Mouse (Mus musculus) liver, embryonic 14.5 days (tissue): Measurements from ENCODE around the gene Tfcp2. TPM values are rescaled to one million over a fixed set of nuclear protein-coding genes. Genes with fewer than 3 reads are reported as not detected.
"Not testable (repeated sequence)": the region's sequence is repeated elsewhere in the genome, so short reads cannot be mapped to it uniquely, and the experiment has no call there.

Experiments used
- ATAC-seq: fragments of 200-750 bp; cut with Nextera tagmentation; 2 replicates; pipeline ENCODE4 v1.8.0; 2017; ENCODE audit warnings: moderate number of reproducible peaks, mild to moderate bottlenecking, moderate library complexity; ENCODE audit not compliant: insufficient read depth
- DNase-seq, 3 experiments: peaks; one replicate each; pipeline ENCODE4 v3.0.0-alpha.2; 2012 to 2013; ENCODE audit warnings: low read depth in 3 of 3, low spot score in 3 of 3
- H3K27ac ChIP-seq: fragments of 300-500 bp; sonication (generic); 2 replicates; pipeline ENCODE4 v1.5.1; 2014; ENCODE audit warnings: moderate library complexity, mild to moderate bottlenecking, control low read depth, inconsistent platforms
- H3K27me3 ChIP-seq: fragments of 300-500 bp; sonication (generic); 2 replicates; pipeline ENCODE4 v1.6.1; 2014; ENCODE audit warnings: mild to moderate bottlenecking, low read length, moderate library complexity; ENCODE audit not compliant: control insufficient read depth, insufficient read depth
- H3K36me3 ChIP-seq: fragments of 300-500 bp; sonication (generic); replicated peaks from 2 replicates; pipeline ENCODE4 v1.6.1; 2014; ENCODE audit warnings: low read depth; ENCODE audit not compliant: control insufficient read depth, insufficient read depth
- H3K4me1 ChIP-seq, 2 experiments: fragments of 200-500 bp in 1 of 2; fragments of 300-500 bp in 1 of 2; sonication (generic) in 1 of 2; replicated peaks; 2 replicates each; pipeline ENCODE4 v1.6.1; 2012 to 2014; ENCODE audit warnings: antibody characterized with exemption in 1 of 2, inconsistent platforms in 1 of 2, low read length in 1 of 2; ENCODE audit not compliant: control insufficient read depth in 2 of 2, insufficient read depth in 2 of 2
- H3K4me2 ChIP-seq: fragments of 300-500 bp; sonication (generic); 2 replicates; pipeline ENCODE4 v1.6.1; 2014; ENCODE audit warnings: low read depth, mild to moderate bottlenecking, control low read depth, moderate library complexity
- H3K4me3 ChIP-seq, 2 experiments: fragments of 200-500 bp in 1 of 2; fragments of 300-500 bp in 1 of 2; sonication (generic) in 1 of 2; 2 replicates each; pipeline ENCODE4 v1.5.1; 2012 to 2014; ENCODE audit warnings: low read depth in 2 of 2, low read length in 2 of 2, mild to moderate bottlenecking in 2 of 2, control low read depth in 1 of 2, inconsistent platforms in 1 of 2, moderate library complexity in 1 of 2; ENCODE audit not compliant: insufficient read depth in 1 of 2
- H3K9ac ChIP-seq: fragments of 300-500 bp; sonication (generic); replicated peaks from 2 replicates; pipeline ENCODE4 v1.6.1; 2014; ENCODE audit warnings: mild to moderate bottlenecking, control low read depth, moderate library complexity
- H3K9me3 ChIP-seq: fragments of 300-500 bp; sonication (generic); 2 replicates; pipeline ENCODE4 v1.6.1; 2016; ENCODE audit warnings: low read length, mixed read lengths; ENCODE audit not compliant: control insufficient read depth
- CTCF ChIP-seq: IDR thresholded peaks from 2 replicates; pipeline ENCODE4 v1.5.1; 2016; ENCODE audit warnings: antibody characterized with exemption, low read depth, control low read depth
- EP300 ChIP-seq: IDR thresholded peaks from 2 replicates; pipeline ENCODE4 v1.6.1; 2016; ENCODE audit warnings: antibody characterized with exemption, low read depth
- WGBS: fragments of 180-500 bp; shearing (Covaris S2); extraction: QIAGEN DNeasy Blood & Tissue Kit; methylation state at CpG from one replicate; pipeline ENCODE4 v1.1.7; 2014; ENCODE audit not compliant: insufficient replicate concordance; 5-methylcytosine and 5-hydroxymethylcytosine counted together
- polyA plus RNA-seq, 2 experiments: library from polyadenylated mRNA; depleted of rRNA in 1 of 2; stranded (reverse) in 1 of 2; unstranded in 1 of 2; fragments of >200 nt; fragmentation: Nextera tagmentation in 1 of 2; extraction: Ambion mirVana in 1 of 2; gene quantifications; 2 replicates each; pipeline versions ENCODE4 v1.2.1 to v1.2.3; 2012 to 2014

Tfcp2 gene
- polyA plus RNA-seq, 2 experiments, result 2.5 to 2.6 TPM

GRCm38 (mm10) chr15:100541426-100541825 is 10.4 kb downstream of the Tfcp2 start:
- Histone ChIP-seq H3K27me3 (no peaks in the 10 kb centered on the region), H3K4me2 (no peak overlapping the region), H3K36me3 (no peaks in the 10 kb centered on the region), H3K27ac (no peak overlapping the region), H3K4me3 (no peak overlapping the region), H3K4me1 (no peaks in the 10 kb centered on the region), H3K9me3 (no peaks in the 10 kb centered on the region), H3K9ac (no peak overlapping the region)
- ATAC-seq (no peak), DNase-seq (no peak)
- TF ChIP-seq EP300 (no peak), CTCF (no peak)
- WGBS, result 70% methylated on average over 4 of the region's 4 CpGs

- 60% methylated on average over 1 of the region's 1 CpGs for WGBS
- H3K4me1 ChIP-seq, H3K27me3 ChIP-seq, H3K4me2 ChIP-seq, H3K27ac ChIP-seq, H3K36me3 ChIP-seq, H3K9me3 ChIP-seq, H3K4me3 ChIP-seq, DNase-seq, ATAC-seq, H3K9ac ChIP-seq: not testable (repeated sequence)
Observed at GRCm38 (mm10) chr15:100541001-100541400, 10.8 kb downstream of the Tfcp2 start.

GRCm38 (mm10) chr15:100539411-100539810 is 12.4 kb downstream of the Tfcp2 start:
- Histone ChIP-seq H3K36me3 (no peaks in the 10 kb centered on the region), H3K27me3 (no peaks in the 10 kb centered on the region), H3K9ac (no peak overlapping the region), H3K27ac (no peak overlapping the region), H3K4me3 (no peak overlapping the region), H3K9me3 (no peaks in the 10 kb centered on the region), H3K4me2 (no peak overlapping the region), H3K4me1 (no peaks in the 10 kb centered on the region)
- WGBS, result 73% methylated on average over 9 of the region's 9 CpGs
- no peak for TF ChIP-seq CTCF
- TF ChIP-seq EP300, result no peak
- ATAC-seq (no peak), DNase-seq (no peak)

GRCm38 (mm10) chr15:100537913-100538312 is 13.9 kb downstream of the Tfcp2 start:
- Histone ChIP-seq H3K9ac (no peak overlapping the region), H3K27me3 (no peaks in the 10 kb centered on the region), H3K27ac (no peak overlapping the region), H3K4me2 (no peak overlapping the region), H3K9me3 (no peaks in the 10 kb centered on the region), H3K4me3 (no peak overlapping the region), H3K4me1 (no peaks in the 10 kb centered on the region), H3K36me3 (no peaks in the 10 kb centered on the region)
- WGBS, result 70% methylated on average over 6 of the region's 6 CpGs
- no peak for TF ChIP-seq EP300
- peak; percentile 49; the same call in 1 of the 2 replicates for TF ChIP-seq CTCF
- ATAC-seq (no peak), DNase-seq (peak; percentile 39 to 48 (median 41))

GRCm38 (mm10) chr15:100527900-100528299 is 23.9 kb downstream of the Tfcp2 start:
- no peak overlapping the region for H3K4me2 ChIP-seq
- ATAC-seq (no peak), DNase-seq (no peak)
- no peaks in the 10 kb centered on the region for H3K27me3 ChIP-seq
- no peak overlapping the region for H3K9ac ChIP-seq
- no peaks in the 10 kb centered on the region for H3K36me3 ChIP-seq
- no peak overlapping the region for H3K27ac ChIP-seq
- 28% methylated on average over 5 of the region's 5 CpGs for WGBS
- H3K4me1 ChIP-seq, result no peaks in the 10 kb centered on the region
- TF ChIP-seq CTCF (no peak), EP300 (no peak)
- no peak overlapping the region for H3K4me3 ChIP-seq
- no peaks in the 10 kb centered on the region for H3K9me3 ChIP-seq
